Mouse (Mus musculus) T-helper 2 cell (primary cell): ENCODE results near the gene Reep6.

Source experiments
- in situ Hi-C: fragments of 300-600 bp; cut with MboI, MseI; formaldehyde crosslinking; loops from one replicate; pipeline ENCODE4 v1.15.1; 2025; ENCODE audit warnings: high pct_unique_total_duplicates

Gene Reep6

GRCm38 (mm10) chr10:80329273-80330081 is at the start of gene Reep6, which contains the start of gene Pcsk4:
TSS of gene Reep6 (plus strand) at chr10:80329953.
TSS of gene Pcsk4 (minus strand) at chr10:80329498.
- in situ Hi-C loops = no loop called here

GRCm38 (mm10) chr10:80281304-80281703 is 48.4 kb upstream of the Reep6 start:
- in situ Hi-C loops = no loop called here

- in situ Hi-C loops = no loop called here
Measured at GRCm38 (mm10) chr10:80281921-80282371, 47.8 kb upstream of the Reep6 start.

GRCm38 (mm10) chr10:80282481-80283441 is 47.0 kb upstream of the Reep6 start:
- in situ Hi-C loops = no loop called here

GRCm38 (mm10) chr10:80285222-80286070 is 44.3 kb upstream of the Reep6 start:
- in situ Hi-C loops = no loop called here

GRCm38 (mm10) chr10:80288097-80288496 is 41.7 kb upstream of the Reep6 start:
- in situ Hi-C loops = no loop called here

GRCm38 (mm10) chr10:80288657-80289056 is 41.1 kb upstream of the Reep6 start:
- in situ Hi-C loops = no loop called here

GRCm38 (mm10) chr10:80292251-80293146 is 37.3 kb upstream of the Reep6 start, which contains the start of gene Rps15:
TSS of gene Rps15 (plus strand) at chr10:80292453.
- in situ Hi-C loops = no loop called here

- in situ Hi-C loops = no loop called here
Measured at GRCm38 (mm10) chr10:80293325-80293724, 36.4 kb upstream of the Reep6 start.

GRCm38 (mm10) chr10:80294311-80294710 is 35.4 kb upstream of the Reep6 start:
- in situ Hi-C loops = no loop called here

- in situ Hi-C loops = no loop called here
Measured at GRCm38 (mm10) chr10:80294788-80295303, 34.9 kb upstream of the Reep6 start.

GRCm38 (mm10) chr10:80295618-80296425 is 33.9 kb upstream of the Reep6 start, which contains the start of gene Apc2:
TSS of gene Apc2 (plus strand) at chr10:80295977.
- in situ Hi-C loops = no loop called here

- in situ Hi-C loops = no loop called here
Measured at GRCm38 (mm10) chr10:80296824-80297223, 32.9 kb upstream of the Reep6 start.

GRCm38 (mm10) chr10:80297526-80298133 is 32.1 kb upstream of the Reep6 start:
- in situ Hi-C loops = no loop called here

GRCm38 (mm10) chr10:80298571-80299281 is 31.0 kb upstream of the Reep6 start:
- in situ Hi-C loops = no loop called here

GRCm38 (mm10) chr10:80299301-80299700 is 30.5 kb upstream of the Reep6 start:
- in situ Hi-C loops = no loop called here

- in situ Hi-C loops = no loop called here
Measured at GRCm38 (mm10) chr10:80299824-80300223, 29.9 kb upstream of the Reep6 start.

- in situ Hi-C loops = no loop called here
Measured at GRCm38 (mm10) chr10:80300672-80301181, 29.0 kb upstream of the Reep6 start.
